Mouse (Mus musculus) heart, adult 2 months (tissue): ENCODE measurements at regions not wholly inside any gene's neighbourhood (a gene's known extent, or its start where the extent isn't known, plus 50 kb on each side); places are given as distances from the start of the nearest gene placed in this dataset.

Experiments
- DNase-seq, 2 experiments: peaks; one replicate each; pipeline ENCODE4 v3.0.0; 2021
- H3K27ac ChIP-seq: fragments of 200-600 bp; 2 replicates; pipeline ENCODE4 v1.8.1; 2022
- H3K27me3 ChIP-seq: fragments of 200-500 bp; 2 replicates; pipeline ENCODE4 v1.6.1; 2012; ENCODE audit warnings: mild to moderate bottlenecking, low read length, inconsistent platforms, mixed read lengths; ENCODE audit not compliant: control insufficient read depth, insufficient read depth
- H3K36me3 ChIP-seq: fragments of 200-500 bp; 2 replicates; pipeline ENCODE4 v1.6.1; 2012; ENCODE audit warnings: low read length, inconsistent platforms; ENCODE audit not compliant: control insufficient read depth, insufficient read depth
- H3K4me1 ChIP-seq: fragments of 200-500 bp; 2 replicates; pipeline ENCODE4 v1.6.1; 2011; ENCODE audit warnings: low read length; ENCODE audit not compliant: control insufficient read depth, insufficient read depth
- H3K4me3 ChIP-seq: fragments of 200-600 bp; 2 replicates; pipeline ENCODE4 v1.8.1; 2022
- H3K79me2 ChIP-seq: fragments of 200-500 bp; replicated peaks from 2 replicates; pipeline ENCODE4 v1.6.1; 2012; ENCODE audit warnings: mild to moderate bottlenecking, inconsistent platforms, low read length, moderate library complexity, mixed read lengths; ENCODE audit not compliant: control insufficient read depth, insufficient read depth
- H3K9ac ChIP-seq: fragments of 200-500 bp; 2 replicates; pipeline ENCODE4 v1.6.1; 2012; ENCODE audit warnings: low read depth, mild to moderate bottlenecking, control low read depth, inconsistent platforms, low read length, mixed read lengths
- CTCF ChIP-seq: fragments of 200-600 bp; IDR thresholded peaks from 2 replicates; pipeline ENCODE4 v1.8.1; 2022; ENCODE audit warnings: antibody characterized with exemption, mild to moderate bottlenecking, moderate library complexity
- EP300 ChIP-seq: fragments of 200-500 bp; IDR thresholded peaks from 2 replicates; pipeline ENCODE4 v1.6.1; 2011; ENCODE audit warnings: low read depth, low read length, control low read depth; ENCODE audit not compliant: insufficient read depth
- POLR2A ChIP-seq: fragments of 200-500 bp; IDR thresholded peaks from 2 replicates; pipeline ENCODE4 v1.6.1; 2011; ENCODE audit warnings: mild to moderate bottlenecking, low read depth, low read length, control low read depth; ENCODE audit not compliant: insufficient read depth
- WGBS: fragments of 180-500 bp; shearing (Covaris S2); methylation state at CpG from one replicate; pipeline ENCODE4 v1.1.7; 2018; 5-methylcytosine and 5-hydroxymethylcytosine counted together
- intact Hi-C: fragments of 180-260 bp; cut with DNase I; formaldehyde crosslinking; loops from one replicate; pipeline ENCODE4 v1.15.1; 2025

- no peak overlapping the region; the same call in 1 of the 2 replicates for H3K27ac ChIP-seq
- H3K4me3 ChIP-seq: no peak overlapping the region
- DNase-seq: no peak
- intact Hi-C loops: loop anchor here (2.0 to 10.0 kb wide), 4 partner anchors 93 to 463 kb away; no protein-coding TSS in a partner anchor
- TF ChIP-seq EP300 (no peak), CTCF (no peak), POLR2A (no peak)
- no peaks in the 10 kb centered on the region for H3K27me3 ChIP-seq
- H3K4me1 ChIP-seq: peaks cover 13% of the 10 kb centered on the region
- peaks cover 5% of the 10 kb centered on the region for H3K36me3 ChIP-seq
- H3K9ac ChIP-seq: no peak overlapping the region
- WGBS: 86% methylated on average over 1 of the region's 1 CpGs
- H3K79me2 ChIP-seq: no peaks in the 10 kb centered on the region
These were observed 594.7 kb upstream of the Adamts9 start for GRCm38 (mm10) chr6:93537971-93538370.

DNA sequence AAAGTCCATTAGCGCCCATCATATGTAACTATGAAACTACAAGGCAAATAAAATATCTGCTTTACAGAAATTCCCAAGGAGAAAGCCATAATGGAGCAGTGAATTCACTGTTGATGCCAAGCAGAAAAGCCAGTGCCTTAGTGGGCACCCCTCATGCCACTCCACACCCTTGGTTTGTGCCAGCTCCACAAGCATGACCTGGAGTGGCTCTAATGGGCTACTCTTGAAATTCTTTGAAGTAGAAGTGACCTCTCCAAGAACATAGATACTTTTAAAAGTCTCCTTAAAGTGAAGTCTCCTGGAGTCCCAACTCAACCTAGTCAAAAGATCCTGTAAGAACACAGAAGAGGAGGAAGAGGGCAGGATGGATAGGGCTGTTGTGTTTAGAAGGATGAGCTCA, 593.8 kb upstream of the Adamts9 start:
- no peaks in the 10 kb centered on the region for H3K79me2 ChIP-seq
- intact Hi-C loops: loop anchor here (5.0 to 10.0 kb wide), 3 partner anchors 225 to 462 kb away; no protein-coding TSS in a partner anchor
- H3K9ac ChIP-seq: no peak overlapping the region
- H3K27me3 ChIP-seq: no peaks in the 10 kb centered on the region
- H3K27ac ChIP-seq: peak overlapping the region; percentile 9
- TF ChIP-seq CTCF (no peak), POLR2A (no peak), EP300 (no peak)
- peaks cover 5% of the 10 kb centered on the region for H3K36me3 ChIP-seq
- 98% methylated on average over 1 of the region's 1 CpGs for WGBS
- DNase-seq: no peak
- H3K4me1 ChIP-seq: peaks cover 13% of the 10 kb centered on the region
- H3K4me3 ChIP-seq: no peak overlapping the region

GRCm38 (mm10) chr6:93513818-93514217, 570.5 kb upstream of the Adamts9 start:
- H3K9ac ChIP-seq: no peak overlapping the region
- no peak for DNase-seq
- H3K27ac ChIP-seq: no peak overlapping the region
- no peak overlapping the region for H3K4me3 ChIP-seq
- WGBS: 72% methylated on average over 2 of the region's 2 CpGs
- H3K27me3 ChIP-seq: no peaks in the 10 kb centered on the region
- intact Hi-C loops: no loop called here
- no peaks in the 10 kb centered on the region for H3K36me3 ChIP-seq
- TF ChIP-seq POLR2A (no peak), CTCF (no peak), EP300 (no peak)
- H3K4me1 ChIP-seq: no peaks in the 10 kb centered on the region
- H3K79me2 ChIP-seq: no peaks in the 10 kb centered on the region

DNA sequence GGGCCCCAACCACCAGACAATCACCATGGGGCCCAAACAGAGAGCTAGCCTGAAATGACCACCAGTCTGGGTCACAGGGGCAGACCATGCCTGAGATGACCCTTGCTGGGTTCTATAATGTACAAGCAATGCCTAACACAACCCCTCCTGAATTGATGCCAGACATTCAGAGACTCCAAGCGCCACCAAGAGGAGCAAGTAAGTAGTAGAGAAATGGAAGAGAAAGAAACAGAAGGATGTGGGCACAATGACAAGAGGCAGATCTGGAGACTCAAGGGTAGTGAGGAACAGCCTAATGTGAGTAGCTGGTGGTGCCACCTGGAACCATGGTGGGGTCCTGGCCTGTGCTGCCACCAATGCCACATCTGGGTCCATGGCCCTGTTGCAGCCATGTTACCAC, 566.6 kb upstream of the Adamts9 start:
- TF ChIP-seq CTCF (peak; percentile 26), POLR2A (no peak)
- no peak for DNase-seq
- Histone ChIP-seq H3K27me3 (no peaks in the 10 kb centered on the region), H3K4me1 (no peaks in the 10 kb centered on the region), H3K36me3 (no peaks in the 10 kb centered on the region), H3K9ac (no peak overlapping the region), H3K27ac (no peak overlapping the region), H3K79me2 (no peaks in the 10 kb centered on the region), H3K4me3 (no peak overlapping the region)
- intact Hi-C loops: no loop called here
- 84% methylated on average over 1 of the region's 1 CpGs for WGBS

- H3K27ac ChIP-seq: no peak overlapping the region
- TF ChIP-seq EP300 (no peak), POLR2A (no peak), CTCF (no peak)
These were observed 554.5 kb upstream of the Adamts9 start for GRCm38 (mm10) chr6:93497824-93498223.

GRCm38 (mm10) chr6:93488441-93488955, 545.2 kb upstream of the Adamts9 start:
- no peaks in the 10 kb centered on the region for H3K36me3 ChIP-seq
- WGBS: 72% methylated on average over 2 of the region's 2 CpGs
- DNase-seq: no peak
- no peak overlapping the region for H3K9ac ChIP-seq
- intact Hi-C loops: no loop called here
- TF ChIP-seq CTCF: no peak
- H3K4me3 ChIP-seq: no peak overlapping the region
- H3K79me2 ChIP-seq: no peaks in the 10 kb centered on the region
- H3K27me3 ChIP-seq: no peaks in the 10 kb centered on the region
- no peak overlapping the region for H3K27ac ChIP-seq
- no peaks in the 10 kb centered on the region for H3K4me1 ChIP-seq

More at GRCm38 (mm10) chr6:93497824-93498223, 554.5 kb upstream of the Adamts9 start:
- H3K4me3 ChIP-seq: no peak overlapping the region
- H3K27me3 ChIP-seq: no peaks in the 10 kb centered on the region
- H3K36me3 ChIP-seq: no peaks in the 10 kb centered on the region
- 29% methylated on average over 4 of the region's 4 CpGs for WGBS
- no peaks in the 10 kb centered on the region for H3K4me1 ChIP-seq
- intact Hi-C loops: no loop called here
- no peaks in the 10 kb centered on the region for H3K79me2 ChIP-seq
- no peak overlapping the region for H3K9ac ChIP-seq
- no peak for DNase-seq
